Mouse (Mus musculus) skeletal muscle tissue, adult 2 months (tissue): ENCODE measurements around the gene Filip1l.

Source experiments
- DNase-seq: peaks from one replicate; pipeline ENCODE4 v3.0.0-alpha.2; 2012; ENCODE audit warnings: low read depth, low spot score

Gene Filip1l

GRCm38 (mm10) chr16:57396249-57396648 lies 43.4 kb downstream of the Filip1l start:
- no peak for DNase-seq

- no peak for DNase-seq
These were observed 45.0 kb downstream of the Filip1l start for GRCm38 (mm10) chr16:57397845-57398244.

- peak; percentile 76 for DNase-seq
These were observed 45.7 kb downstream of the Filip1l start for GRCm38 (mm10) chr16:57398387-57399214.

GRCm38 (mm10) chr16:57399566-57399965 lies 46.7 kb downstream of the Filip1l start:
- DNase-seq, result no peak

GRCm38 (mm10) chr16:57401702-57402101 lies 48.8 kb downstream of the Filip1l start:
- DNase-seq, result no peak

GRCm38 (mm10) chr16:57402910-57403309 lies 50.0 kb downstream of the Filip1l start:
- no peak for DNase-seq

GRCm38 (mm10) chr16:57403825-57404224 lies 50.9 kb downstream of the Filip1l start:
- no peak for DNase-seq

- no peak for DNase-seq
These were observed 59.9 kb downstream of the Filip1l start for GRCm38 (mm10) chr16:57412766-57413165.

GRCm38 (mm10) chr16:57416049-57416448 lies 63.2 kb downstream of the Filip1l start:
- DNase-seq, result peak; percentile 53

GRCm38 (mm10) chr16:57417017-57417416 lies 64.1 kb downstream of the Filip1l start:
- DNase-seq, result no peak

GRCm38 (mm10) chr16:57417955-57418354 lies 65.1 kb downstream of the Filip1l start:
- DNase-seq, result no peak

GRCm38 (mm10) chr16:57419332-57419731 lies 66.4 kb downstream of the Filip1l start:
- DNase-seq, result peak; percentile 45

GRCm38 (mm10) chr16:57419881-57420280 lies 67.0 kb downstream of the Filip1l start:
- DNase-seq, result no peak

- DNase-seq, result peak; percentile 81
These were observed 68.1 kb downstream of the Filip1l start for GRCm38 (mm10) chr16:57420773-57421556.

GRCm38 (mm10) chr16:57421680-57422417 lies 69.0 kb downstream of the Filip1l start:
- DNase-seq, result no peak

GRCm38 (mm10) chr16:57423001-57423800 lies 70.3 kb downstream of the Filip1l start:
- DNase-seq, result no peak

GRCm38 (mm10) chr16:57426680-57427079 lies 73.8 kb downstream of the Filip1l start:
- DNase-seq, result no peak

GRCm38 (mm10) chr16:57427516-57428285 lies 74.8 kb downstream of the Filip1l start:
- peak; percentile 36 for DNase-seq

- DNase-seq, result no peak
These were observed 76.1 kb downstream of the Filip1l start for GRCm38 (mm10) chr16:57428977-57429376.

- DNase-seq, result no peak
These were observed 78.4 kb downstream of the Filip1l start for GRCm38 (mm10) chr16:57431294-57431693.
